Mouse (Mus musculus) bone marrow, adult 2 months (tissue): ENCODE results near the gene Cep152. TPM values are rescaled to one million over a fixed set of nuclear protein-coding genes. Genes with fewer than 3 reads are reported as not detected.

Experiments used
- H3K27ac ChIP-seq: fragments of 200-500 bp; 2 replicates; pipeline ENCODE4 v1.5.1; 2012; ENCODE audit warnings: low read depth, mild to moderate bottlenecking, control low read depth, inconsistent platforms, low read length; ENCODE audit not compliant: control insufficient read depth, poor library complexity, insufficient read depth
- H3K4me1 ChIP-seq: fragments of 200-500 bp; 2 replicates; pipeline ENCODE4 v1.6.1; 2011; ENCODE audit warnings: low read length; ENCODE audit not compliant: control insufficient read depth, insufficient read depth
- H3K4me3 ChIP-seq: fragments of 200-500 bp; replicated peaks from 2 replicates; pipeline ENCODE3; 2011; ENCODE audit warnings: mild to moderate bottlenecking, low read depth, low read length, control low read depth; ENCODE audit not compliant: control insufficient read depth
- CTCF ChIP-seq: fragments of 200-500 bp; IDR thresholded peaks from 2 replicates; pipeline ENCODE4 v1.5.1; 2011; ENCODE audit warnings: low read length, control low read depth; ENCODE audit not compliant: control insufficient read depth, insufficient read depth
- POLR2A ChIP-seq: fragments of 200-500 bp; IDR thresholded peaks from 2 replicates; pipeline ENCODE4 v1.6.1; 2011; ENCODE audit warnings: low read depth, mild to moderate bottlenecking, control low read depth, low read length, borderline replicate concordance; ENCODE audit not compliant: control insufficient read depth
- WGBS: fragments of 180-500 bp; shearing (Covaris S2); methylation state at CpG from one replicate; pipeline ENCODE4 v1.1.7; 2018; 5-methylcytosine and 5-hydroxymethylcytosine counted together
- polyA plus RNA-seq: library from polyadenylated mRNA; stranded (reverse); fragments of >200 nt; gene quantifications from 2 replicates; pipeline ENCODE4 v1.2.4, GENCODE M21; 2011; ENCODE audit warnings: low replicate concordance; ENCODE audit not compliant: missing spikeins, insufficient read depth, insufficient read length

Gene Cep152
- polyA plus RNA-seq, 1 experiment = 12.9 TPM

- Histone ChIP-seq H3K27ac (0 out of 2 replicates have a peak overlapping the region, but pooled peaks have one; percentile 11), H3K4me3 (no peak overlapping the region), H3K4me1 (peaks cover 3% of the 10 kb centered on the region; the same call in 1 of the 2 replicates)
- WGBS = 79% methylated on average over 5 of the region's 5 CpGs
- no peak for TF ChIP-seq CTCF
- no peak for TF ChIP-seq POLR2A
These were observed 40.3 kb upstream of the Cep152 start for GRCm38 (mm10) chr2:125665213-125665612.

GRCm38 (mm10) chr2:125662517-125662916 lies 37.6 kb upstream of the Cep152 start:
- Histone ChIP-seq H3K4me1 (peaks cover 1% of the 10 kb centered on the region; the same call in 1 of the 2 replicates), H3K27ac (no peak overlapping the region), H3K4me3 (no peak overlapping the region)
- TF ChIP-seq CTCF = no peak
- TF ChIP-seq POLR2A = no peak
- WGBS = 66% methylated on average over 3 of the region's 3 CpGs

DNA sequence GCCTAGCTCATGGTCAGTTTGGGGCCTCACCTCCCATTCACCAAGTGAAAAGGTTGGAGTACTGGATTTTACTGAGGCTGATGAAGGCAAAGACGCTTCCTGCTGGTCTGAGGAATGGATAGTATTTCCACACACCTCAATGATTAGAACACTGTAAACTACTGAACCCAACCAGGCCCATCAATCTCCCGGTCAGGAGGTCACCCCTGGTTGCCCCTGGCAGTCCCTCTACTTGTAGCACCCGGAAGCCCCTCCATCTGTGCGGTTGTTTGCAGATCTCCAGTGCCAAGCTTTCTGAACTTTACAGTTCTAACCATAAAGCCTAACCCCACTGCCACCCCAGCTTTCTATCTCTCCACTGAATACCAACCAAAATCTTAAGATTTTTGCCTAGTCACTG lies 36.2 kb upstream of the Cep152 start:
- Histone ChIP-seq H3K27ac (no peak overlapping the region), H3K4me3 (no peak overlapping the region), H3K4me1 (peaks cover 1% of the 10 kb centered on the region; the same call in 1 of the 2 replicates)
- WGBS = 72% methylated on average over 4 of the region's 4 CpGs
- TF ChIP-seq POLR2A (no peak), CTCF (no peak)

GRCm38 (mm10) chr2:125660537-125661130 lies 35.7 kb upstream of the Cep152 start:
- Histone ChIP-seq H3K4me3 (no peak overlapping the region), H3K4me1 (peaks cover 1% of the 10 kb centered on the region; the same call in 1 of the 2 replicates), H3K27ac (no peak overlapping the region)
- WGBS = 44% methylated on average over 20 of the region's 20 CpGs
- TF ChIP-seq CTCF = no peak
- TF ChIP-seq POLR2A = no peak

DNA sequence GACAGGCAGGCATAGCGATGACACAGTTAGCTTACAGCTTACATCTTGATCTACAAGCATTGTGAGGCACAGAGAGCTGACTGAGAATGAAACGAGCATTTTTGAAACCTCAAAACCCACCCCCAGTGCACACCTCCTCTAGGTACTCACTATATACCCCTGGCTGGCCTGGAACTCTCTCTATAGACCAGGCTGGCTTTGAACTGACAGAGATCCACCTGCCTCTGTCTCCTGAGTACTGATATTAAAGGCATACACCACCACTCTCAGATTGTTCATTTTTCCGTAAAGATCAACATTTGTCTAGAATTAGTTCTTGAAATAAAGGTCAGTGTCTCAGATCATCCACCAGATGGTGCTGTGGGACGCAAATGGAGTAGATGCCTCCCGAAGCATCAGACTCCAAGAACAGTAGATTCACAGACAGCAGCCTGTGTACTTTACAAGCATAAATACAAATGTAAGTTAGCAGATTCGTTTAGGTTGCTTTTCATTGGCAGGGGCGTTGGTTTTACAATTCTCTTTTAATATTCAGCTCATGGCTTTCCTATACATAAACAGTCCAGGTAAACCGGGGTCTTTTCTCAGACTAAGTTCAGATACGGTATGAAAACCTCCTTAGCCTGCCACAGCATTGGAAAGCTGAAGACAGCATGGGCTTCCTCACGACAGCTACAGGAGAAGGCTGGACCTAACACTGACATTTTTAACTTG lies 35.1 kb upstream of the Cep152 start:
- 12% methylated on average over 10 of the region's 10 CpGs for WGBS
- no peak overlapping the region for H3K27ac ChIP-seq
- no peak overlapping the region for H3K4me3 ChIP-seq
- TF ChIP-seq POLR2A (no peak), CTCF (peak; percentile 82)
- H3K4me1 ChIP-seq = peaks cover under 1% of the 10 kb centered on the region; the same call in 1 of the 2 replicates

GRCm38 (mm10) chr2:125655391-125655790 lies 30.5 kb upstream of the Cep152 start:
- WGBS = 84% methylated on average over 9 of the region's 9 CpGs
- no peak for TF ChIP-seq CTCF
- no peak for TF ChIP-seq POLR2A
- Histone ChIP-seq H3K4me3 (no peak overlapping the region), H3K4me1 (no peaks in the 10 kb centered on the region; the same call in 1 of the 2 replicates), H3K27ac (no peak overlapping the region)

- TF ChIP-seq POLR2A = no peak
- TF ChIP-seq CTCF = no peak
- H3K4me1 ChIP-seq = no peaks in the 10 kb centered on the region
- H3K27ac ChIP-seq = no peak overlapping the region
- no peak overlapping the region for H3K4me3 ChIP-seq
- WGBS = 85% methylated on average over 2 of the region's 2 CpGs
These were observed 28.4 kb upstream of the Cep152 start for GRCm38 (mm10) chr2:125653286-125653685.

GRCm38 (mm10) chr2:125651563-125651962 lies 26.6 kb upstream of the Cep152 start:
- no peak for TF ChIP-seq CTCF
- no peak for TF ChIP-seq POLR2A
- 80% methylated on average over 8 of the region's 8 CpGs for WGBS
- H3K27ac ChIP-seq = no peak overlapping the region
- no peak overlapping the region for H3K4me3 ChIP-seq
- H3K4me1 ChIP-seq = no peaks in the 10 kb centered on the region
